Mouse (Mus musculus) adrenal gland, postnatal 4 days (tissue): ENCODE measurements around the gene Ccl20. TPM values are rescaled to one million over a fixed set of nuclear protein-coding genes. Genes with fewer than 3 reads are reported as not detected.

Experiments used
- DNase-seq, 2 experiments: peaks; one replicate each; pipeline ENCODE4 v3.0.0; 2021 to 2022; ENCODE audit warnings: low spot score in 2 of 2, mixed read lengths in 2 of 2
- long read RNA-seq, 2 experiments: library from polyadenylated mRNA; stranded (forward); transcript quantifications; one replicate each; pipeline ENCODE4 v2.0.0; 2021
- total RNA-seq, 2 experiments: library from RNA; stranded (reverse); gene quantifications; 2 replicates each; pipeline ENCODE4 v1.2.3; 2021

Ccl20 gene
- not detected for total RNA-seq
- long read RNA-seq, experiment 1 = 0 reads
- long read RNA-seq, experiment 2 = 0 reads

- DNase-seq = no peak
Measured at GRCm38 (mm10) chr1:83116447-83117137, at the start of gene Ccl20. Gene Ccl20, plus strand, starts transcription at chr1:83116766.

DNA sequence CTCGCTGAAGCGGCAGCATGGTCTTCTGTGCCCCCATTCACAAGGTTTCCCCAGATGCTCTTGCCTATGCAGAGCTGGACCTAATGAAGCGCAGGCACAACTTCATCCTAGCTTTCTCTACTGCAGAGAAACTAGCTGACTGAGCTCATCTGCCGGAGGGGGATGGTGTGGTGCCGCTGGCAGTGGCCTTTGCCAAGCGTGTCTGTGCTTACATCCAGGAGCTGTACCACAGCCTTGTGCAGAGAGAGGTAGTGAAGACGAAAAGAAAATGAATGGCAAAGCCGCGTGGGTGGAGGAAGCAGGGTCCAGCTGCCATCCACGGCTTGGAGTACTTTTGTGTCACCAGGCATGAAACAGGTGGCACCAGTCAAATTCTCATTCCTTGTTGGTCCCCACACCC is 49.4 kb upstream of the Ccl20 start:
- no peak for DNase-seq

GRCm38 (mm10) chr1:83075526-83076189 is 40.9 kb upstream of the Ccl20 start:
- DNase-seq = no peak

DNA sequence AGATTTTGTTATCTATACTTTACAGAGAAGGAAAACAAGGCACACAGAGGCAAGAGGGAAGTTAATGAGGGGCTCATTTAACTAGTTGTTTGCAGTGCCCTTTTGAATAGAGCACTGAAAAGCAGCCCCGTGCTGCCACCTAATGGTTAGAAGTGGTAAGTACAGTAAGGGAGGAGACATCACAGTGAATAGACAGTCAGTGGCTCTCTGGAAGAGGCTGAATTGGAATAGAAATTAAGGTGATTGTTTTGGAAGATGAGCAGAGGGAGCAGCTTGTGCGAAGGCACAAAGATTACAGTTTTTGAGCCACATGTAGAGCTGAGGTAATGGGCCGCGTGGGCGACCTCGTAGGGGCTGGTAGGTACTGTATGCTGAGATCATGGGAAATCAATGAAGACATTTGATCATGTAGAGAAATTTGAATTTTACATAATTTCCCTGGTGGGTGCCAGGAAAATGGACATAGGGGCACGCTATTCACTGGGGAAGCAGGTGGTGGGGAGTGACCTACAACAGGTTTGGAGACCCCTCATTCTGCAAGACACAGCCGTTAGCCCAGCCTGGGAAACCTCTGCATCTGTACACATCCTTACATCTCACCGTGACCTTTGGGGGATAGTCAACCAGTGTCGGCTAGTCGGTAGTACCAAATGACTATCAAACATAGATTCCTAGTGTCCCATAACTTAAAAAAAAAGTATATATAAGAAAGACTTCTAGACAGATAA is 40.2 kb upstream of the Ccl20 start:
- DNase-seq = no peak

- DNase-seq = no peak
Measured at GRCm38 (mm10) chr1:83077016-83077415, 39.5 kb upstream of the Ccl20 start.

- DNase-seq = no peak
Measured at GRCm38 (mm10) chr1:83084790-83085189, 31.8 kb upstream of the Ccl20 start.

DNA sequence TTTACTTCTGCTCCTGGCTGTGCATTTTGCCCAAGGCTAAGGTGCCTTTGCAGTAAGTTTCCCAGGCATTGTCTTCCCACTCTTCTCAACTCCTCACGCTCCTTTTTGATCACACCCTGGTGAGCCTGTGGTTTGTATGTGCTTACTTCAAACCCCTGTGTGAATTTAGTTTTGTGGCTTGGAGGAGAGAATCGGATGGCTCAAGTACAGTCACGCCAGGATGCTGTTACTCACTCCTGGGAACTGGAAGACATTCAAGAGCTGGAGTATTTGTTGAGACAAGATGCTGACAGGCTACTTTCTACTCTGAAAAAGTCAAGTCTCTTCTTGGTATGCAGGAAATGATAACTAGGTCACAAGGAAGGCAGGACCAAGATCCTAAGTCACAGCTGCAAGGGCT is 25.3 kb upstream of the Ccl20 start:
- DNase-seq = no peak

GRCm38 (mm10) chr1:83096935-83097334 is 19.6 kb upstream of the Ccl20 start:
- no peak for DNase-seq

DNA sequence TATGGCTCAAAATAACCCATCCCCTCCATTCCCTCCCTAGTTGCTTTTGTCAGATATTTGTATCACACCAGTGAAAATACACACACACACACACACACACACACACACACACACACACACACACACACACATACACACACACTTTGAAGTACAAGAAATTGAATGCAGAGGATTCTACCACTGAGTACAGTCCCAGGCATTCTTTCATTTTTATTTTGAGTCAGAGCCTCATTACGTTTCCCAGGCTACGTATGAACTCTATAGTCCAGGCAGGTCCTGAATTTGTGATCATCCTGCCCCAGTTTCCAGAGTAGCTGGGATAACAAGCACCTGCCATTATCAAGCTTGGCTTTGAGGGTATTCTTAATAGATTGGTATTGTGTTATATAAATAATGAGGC is 17.4 kb upstream of the Ccl20 start:
- DNase-seq = no peak

DNA sequence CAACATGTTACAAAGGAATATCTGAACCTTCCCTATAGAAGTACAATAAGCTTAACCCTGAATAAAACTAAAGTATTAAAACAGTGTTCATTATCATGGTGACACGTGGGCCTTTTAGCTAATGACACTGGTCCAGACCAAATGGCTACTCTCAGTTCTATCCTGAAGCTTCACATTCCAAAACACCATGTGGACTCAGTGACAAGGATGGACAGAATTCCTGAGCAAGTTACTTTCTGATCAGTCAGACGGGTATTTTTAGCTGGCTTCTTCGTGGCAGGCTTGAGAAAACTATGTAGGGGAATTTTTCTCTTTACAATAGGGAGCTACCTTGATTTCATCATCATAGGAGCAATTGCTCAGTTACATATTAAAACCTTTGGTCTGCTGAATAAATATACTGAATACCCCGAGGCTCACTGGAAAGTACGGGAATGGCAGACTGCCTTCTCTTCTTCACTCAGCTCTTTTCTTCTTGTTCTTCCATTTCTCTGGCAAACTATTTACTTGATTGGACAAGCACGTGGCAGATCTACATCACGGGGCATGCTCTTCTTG is 16.9 kb upstream of the Ccl20 start:
- no peak for DNase-seq

- no peak for DNase-seq
Measured at GRCm38 (mm10) chr1:83101891-83102290, 14.7 kb upstream of the Ccl20 start.

- DNase-seq = no peak
Measured at GRCm38 (mm10) chr1:83105464-83105863, 11.1 kb upstream of the Ccl20 start.

DNA sequence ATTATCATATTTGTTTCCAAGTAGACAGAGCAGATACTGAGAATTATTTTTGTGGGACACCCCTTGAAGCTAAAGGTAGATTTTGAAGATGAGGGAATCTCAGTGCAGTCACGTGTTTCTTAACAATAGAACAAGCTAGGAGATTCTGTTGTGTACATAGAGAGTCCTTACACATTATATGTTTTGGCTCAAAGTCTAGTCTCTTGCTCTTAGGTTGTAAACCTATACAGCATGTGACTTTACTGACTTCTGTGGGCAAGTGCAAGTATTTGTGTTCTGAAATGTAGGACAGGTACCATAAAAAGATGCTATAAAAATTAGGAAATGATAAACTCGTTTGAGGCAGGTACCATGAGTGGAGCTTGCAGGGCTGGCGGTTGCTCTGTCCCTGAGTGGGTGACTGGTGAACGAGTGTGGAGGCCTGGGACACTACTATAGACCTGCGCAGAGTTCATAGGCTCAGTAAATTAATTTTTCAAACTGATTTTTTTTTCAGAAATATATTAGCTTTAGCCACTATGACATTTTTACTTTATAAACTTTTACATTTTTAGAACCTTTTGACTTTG is 9.1 kb upstream of the Ccl20 start:
- no peak for DNase-seq

DNA sequence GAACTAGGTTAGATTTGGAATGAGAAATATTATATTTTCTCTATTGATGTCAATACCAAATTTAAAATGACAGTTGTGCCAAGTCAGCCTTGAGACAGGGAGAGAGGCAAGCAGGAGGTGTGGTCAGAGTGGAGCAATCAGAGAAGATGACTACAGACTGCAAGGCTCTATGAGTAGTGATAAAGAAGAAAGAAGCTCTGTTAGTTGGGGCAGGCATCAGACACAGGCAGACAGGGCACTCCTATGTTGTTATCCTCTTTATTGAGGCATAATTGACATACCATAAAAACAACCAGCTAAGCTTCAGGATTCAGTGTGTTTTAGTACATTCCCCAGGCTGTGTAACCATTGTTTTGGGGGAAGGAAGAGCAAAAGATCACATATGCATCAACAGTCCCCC is 5.6 kb upstream of the Ccl20 start:
- no peak for DNase-seq

GRCm38 (mm10) chr1:83111726-83112125 is 4.8 kb upstream of the Ccl20 start:
- no peak for DNase-seq

DNA sequence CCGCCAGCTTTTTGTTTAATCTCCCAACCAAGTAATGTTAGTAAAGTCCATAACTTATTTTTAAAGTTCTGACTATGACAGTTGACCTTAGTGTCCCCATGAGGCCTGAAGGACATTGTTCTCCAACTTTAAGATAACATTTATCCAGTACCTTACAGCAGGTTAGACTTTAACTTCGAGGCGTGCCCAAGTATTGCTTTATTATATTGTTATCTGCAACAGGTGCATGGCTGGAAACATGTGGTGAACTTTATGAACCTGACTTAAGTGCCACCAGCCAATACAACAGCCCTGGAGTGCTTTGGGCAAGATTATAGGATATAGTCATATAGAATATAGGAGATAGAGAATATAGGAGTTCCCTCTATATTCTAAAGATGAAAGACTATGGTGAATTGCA is 651 bp downstream of the Ccl20 start:
- DNase-seq = no peak

DNA sequence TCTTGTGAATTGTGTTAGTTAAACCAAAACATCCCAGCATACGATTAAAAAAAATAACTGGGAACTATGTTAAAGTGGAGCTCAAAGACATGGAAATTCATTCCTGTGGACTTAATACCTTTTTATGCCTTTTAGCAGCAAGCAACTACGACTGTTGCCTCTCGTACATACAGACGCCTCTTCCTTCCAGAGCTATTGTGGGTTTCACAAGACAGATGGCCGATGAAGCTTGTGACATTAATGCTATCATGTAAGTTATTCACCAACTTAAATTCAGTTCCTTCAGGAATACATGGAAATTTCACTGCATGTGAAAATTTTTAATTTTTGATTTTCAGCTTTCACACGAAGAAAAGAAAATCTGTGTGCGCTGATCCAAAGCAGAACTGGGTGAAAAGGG is 1.1 kb downstream of the Ccl20 start:
- DNase-seq = no peak

DNA sequence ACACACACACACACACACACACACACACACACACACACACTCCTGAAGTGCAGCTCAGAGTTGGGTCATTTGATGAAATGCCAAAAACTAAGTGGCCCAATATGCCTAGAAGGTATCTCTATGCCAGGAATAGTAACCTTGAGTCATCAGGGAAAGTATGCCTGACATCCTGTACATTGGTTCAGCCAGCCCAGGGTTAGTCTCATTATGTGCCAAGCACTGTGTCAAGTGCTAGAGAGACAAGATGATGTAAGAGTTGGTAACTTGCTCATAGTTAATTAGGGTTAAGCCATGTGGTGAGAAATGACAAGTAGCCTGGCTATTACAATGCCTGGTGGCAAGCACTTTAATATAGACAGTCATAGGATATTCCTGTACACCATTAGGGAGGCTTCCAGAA is 3.3 kb downstream of the Ccl20 start:
- no peak for DNase-seq

GRCm38 (mm10) chr1:83120312-83120711 is 3.7 kb downstream of the Ccl20 start:
- no peak for DNase-seq

GRCm38 (mm10) chr1:83123201-83123600 is 6.6 kb downstream of the Ccl20 start:
- no peak for DNase-seq

GRCm38 (mm10) chr1:83135829-83136228 is 19.3 kb downstream of the Ccl20 start:
- DNase-seq = no peak

DNA sequence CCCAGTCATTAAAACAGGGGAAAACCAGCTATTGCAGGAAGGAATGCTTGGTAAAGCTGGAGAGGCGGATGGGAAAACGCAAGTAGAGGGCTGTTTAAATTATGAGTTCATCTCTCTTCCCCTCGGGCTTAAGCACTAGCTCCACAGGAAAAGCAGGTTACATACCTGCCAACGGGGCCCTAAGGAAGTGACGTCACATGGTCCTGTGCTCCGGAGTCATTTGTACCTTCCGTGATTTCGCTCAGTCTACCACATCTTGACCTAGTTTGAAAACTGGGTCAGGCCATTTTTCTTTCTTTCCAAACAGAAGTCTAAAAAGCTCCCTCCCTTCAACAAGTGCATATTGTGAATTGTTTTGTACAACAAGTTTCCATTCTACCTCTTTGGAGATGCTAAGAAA is 21.3 kb downstream of the Ccl20 start:
- no peak for DNase-seq
